Mouse (Mus musculus) CH12.LX (cell line): ENCODE results near the gene Pdcd1lg2.

Experiments used
- CTCF ChIP-seq, 2 experiments: IDR thresholded peaks in 1 of 2; conservative IDR thresholded peaks in 1 of 2; 2 replicates each; pipeline ENCODE4 v1.5.1; 2011 to 2012; ENCODE audit warnings: low read depth in 2 of 2, low read length in 2 of 2, improper control_type of control experiment in 1 of 2, inconsistent platforms in 1 of 2, mild to moderate bottlenecking in 1 of 2, moderate library complexity in 1 of 2
- EP300 ChIP-seq: IDR thresholded peaks from 2 replicates; pipeline ENCODE4 v1.6.1; 2011; ENCODE audit warnings: low read length, improper control_type of control experiment
- MAFK ChIP-seq: IDR thresholded peaks from 2 replicates; pipeline ENCODE4 v1.6.1; 2011; ENCODE audit warnings: low read length, improper control_type of control experiment; ENCODE audit not compliant: insufficient replicate concordance
- NRF1 ChIP-seq: IDR thresholded peaks from 2 replicates; pipeline ENCODE4 v1.6.1; 2014; ENCODE audit warnings: low read depth, mild to moderate bottlenecking, inconsistent platforms, low read length, improper control_type of control experiment, moderate library complexity
- PAX5 ChIP-seq: IDR thresholded peaks from 2 replicates; pipeline ENCODE4 v1.6.1; 2012; ENCODE audit warnings: low read length, inconsistent platforms, mixed read lengths
- POLR2AphosphoS2 ChIP-seq: IDR thresholded peaks from 2 replicates; pipeline ENCODE4 v1.6.1; 2011; ENCODE audit warnings: low read depth, low read length, improper control_type of control experiment
- TCF12 ChIP-seq: IDR thresholded peaks from 2 replicates; pipeline ENCODE4 v1.6.1; 2014; ENCODE audit warnings: low read depth, mild to moderate bottlenecking, inconsistent platforms, low read length, improper control_type of control experiment
- ZC3H11A ChIP-seq: IDR thresholded peaks from 2 replicates; pipeline ENCODE4 v1.6.1; 2012; ENCODE audit warnings: low read depth, mild to moderate bottlenecking, inconsistent platforms, low read length, improper control_type of control experiment
- ZMIZ1 ChIP-seq: IDR thresholded peaks from 2 replicates; pipeline ENCODE4 v1.6.1; 2012; ENCODE audit warnings: low read depth, mild to moderate bottlenecking, inconsistent platforms, low read length, improper control_type of control experiment

GRCm38 (mm10) chr19:29482148-29482547 is 71.4 kb downstream of the Pdcd1lg2 start:
- TF ChIP-seq ZC3H11A (no peak), EP300 (no peak), TCF12 (no peak), NRF1 (no peak), PAX5 (no peak), CTCF (conservative IDR thresholded peaks at IDR 0.05 in 1 of 2, IDR thresholded peaks at IDR 0.05 in 1 of 2; ENCODE audit: low read depth in 2 of 2, low read length in 2 of 2) (no peak), ZMIZ1 (no peak), MAFK (no peak), POLR2AphosphoS2 (no peak)
